Mouse (Mus musculus): ENCODE results near the gene Mbd3. TPM values are rescaled to one million over a fixed set of nuclear protein-coding genes. Genes with fewer than 3 reads are reported as not detected.
"Not testable (repeated sequence)": the region's sequence is repeated elsewhere in the genome, so short reads cannot be mapped to it uniquely, and the experiment has no call there.

Gene Mbd3
- polyA plus RNA-seq, 1 experiment = 160 TPM

DNA sequence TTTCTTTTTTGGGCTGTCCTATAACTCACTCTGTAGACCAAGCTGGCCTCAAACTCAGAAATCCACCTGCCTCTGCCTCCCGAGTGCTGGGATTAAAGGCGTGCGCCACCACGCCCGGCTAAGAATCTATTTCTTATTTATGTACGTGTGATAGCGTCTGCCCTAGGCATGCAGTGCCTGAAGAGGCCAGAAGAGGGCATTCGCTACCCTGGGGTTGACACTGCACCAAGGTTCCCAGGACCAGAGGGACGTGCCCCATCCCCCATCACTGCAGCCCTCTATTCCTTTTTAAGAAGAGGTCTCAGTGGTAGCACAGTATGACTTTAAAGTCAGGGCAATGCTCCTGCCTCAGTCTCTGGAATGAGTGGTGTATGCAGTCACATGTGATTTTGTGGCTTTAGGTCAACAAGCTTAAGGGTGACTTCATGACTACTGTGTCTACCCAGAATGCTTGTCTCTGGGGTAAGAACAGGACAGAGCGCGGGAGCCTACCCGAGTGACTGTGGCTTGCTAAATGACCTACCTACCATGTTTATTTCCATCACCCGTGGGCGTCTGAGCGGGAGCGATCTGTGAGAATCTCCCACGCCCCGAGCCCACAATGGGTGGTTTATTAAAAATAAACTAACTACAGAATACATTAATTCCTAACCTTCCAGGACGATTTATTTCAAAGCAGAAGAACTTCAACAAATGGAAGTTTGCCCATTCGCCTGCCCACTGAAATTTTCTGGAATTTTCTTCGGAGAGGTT lies 29.2 kb downstream of the Mbd3 start:
- no peak for DNase-seq (ENCODE audit: low read depth)

DNA sequence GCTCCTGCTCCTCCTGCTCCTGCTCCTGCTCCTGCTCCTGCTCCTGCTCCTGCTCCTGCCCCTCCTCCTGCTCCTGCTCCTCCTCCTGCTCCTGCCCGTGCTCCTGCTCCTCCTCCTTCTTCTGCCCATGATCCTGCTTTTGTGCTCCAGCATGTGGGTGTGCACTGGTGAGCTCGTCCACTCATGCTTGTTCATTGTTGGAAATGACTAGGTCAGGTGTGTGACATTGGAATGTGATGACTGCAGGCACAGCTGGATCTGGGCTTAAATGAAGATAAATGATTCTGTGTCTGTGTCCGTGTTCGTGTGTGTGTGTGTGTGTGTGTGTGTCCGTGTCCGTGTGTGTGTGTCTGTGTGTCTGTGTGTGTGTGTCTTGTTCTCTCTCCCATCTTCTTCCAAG lies 31.0 kb downstream of the Mbd3 start:
- no peak for DNase-seq (ENCODE audit: low read depth)

- no peak for DNase-seq (ENCODE audit: low read depth)
These were observed 31.4 kb downstream of the Mbd3 start for GRCm38 (mm10) chr10:80367954-80368353.

DNA sequence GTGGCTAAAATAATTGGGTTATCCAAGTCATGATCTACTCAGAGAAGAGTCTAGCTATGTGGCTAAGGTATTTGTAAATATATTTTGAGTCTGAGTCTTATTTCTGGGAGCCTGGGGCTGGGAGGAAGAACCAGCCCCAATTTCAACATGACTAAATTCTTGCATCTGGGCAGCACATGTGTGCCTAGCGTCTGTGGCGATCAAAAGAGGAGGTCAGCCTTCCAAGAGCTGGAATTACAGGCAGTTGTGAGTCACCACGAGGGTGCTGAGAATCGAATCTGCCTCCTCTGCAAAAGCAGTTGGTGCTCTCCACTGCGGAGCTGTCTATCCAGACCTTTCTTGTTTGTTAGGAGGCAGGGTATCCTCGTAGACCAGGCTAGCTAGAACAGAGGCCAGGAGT lies 33.6 kb downstream of the Mbd3 start:
- DNase-seq (ENCODE audit: low read depth) = no peak

DNA sequence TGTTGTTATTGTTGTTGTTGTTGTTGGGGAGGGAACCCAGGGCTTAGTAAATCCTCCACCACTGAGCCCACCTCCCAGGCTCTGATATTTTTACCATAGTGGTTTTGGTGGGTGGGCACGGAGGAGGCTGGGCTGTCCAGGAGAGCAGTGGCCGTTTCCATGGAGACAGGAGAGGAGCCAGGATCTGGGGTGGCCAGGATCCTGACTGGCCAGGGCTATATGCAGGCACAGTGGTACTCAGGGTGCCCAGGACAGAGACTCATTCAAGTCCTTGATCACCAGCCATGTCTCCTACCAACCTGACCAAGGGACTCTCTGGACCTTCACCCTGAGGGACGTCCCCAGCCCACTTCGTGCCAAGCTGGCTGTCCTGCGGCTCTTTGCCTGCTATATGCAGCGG lies 35.6 kb downstream of the Mbd3 start:
- no peak for DNase-seq (ENCODE audit: low read depth)

DNA sequence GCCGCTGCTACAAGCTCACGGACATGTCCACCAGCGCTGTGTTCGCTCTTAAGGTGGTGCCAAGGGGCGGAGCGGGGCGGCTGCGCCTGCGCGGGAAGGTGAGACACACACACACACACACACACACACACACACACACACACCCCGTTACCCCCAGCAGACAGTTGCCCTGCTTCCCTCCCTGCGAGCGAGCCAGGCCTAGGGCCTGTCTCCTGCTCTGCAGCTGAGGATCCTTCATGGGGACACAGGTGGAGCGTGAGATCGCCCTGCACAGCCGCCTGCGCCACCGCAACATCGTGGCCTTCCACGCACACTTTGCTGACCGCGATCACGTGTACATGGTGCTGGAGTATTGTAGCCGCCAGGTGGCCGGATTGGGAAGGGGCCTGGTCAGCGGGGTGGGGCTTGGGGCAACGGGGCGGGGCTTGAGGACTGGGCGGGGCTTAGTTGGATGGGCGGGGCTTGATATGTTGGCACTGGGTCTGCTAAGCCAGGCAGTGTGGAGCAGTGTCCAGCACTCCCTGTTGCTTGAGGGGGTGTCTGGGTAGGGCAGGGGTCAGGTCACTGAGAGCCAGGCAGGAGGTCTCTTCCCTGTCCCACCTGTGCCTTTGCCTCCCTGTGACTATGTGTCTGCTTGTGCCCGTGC lies 41.2 kb downstream of the Mbd3 start:
- no peak for DNase-seq (ENCODE audit: low read depth)

GRCm38 (mm10) chr10:80357336-80357735 lies 42.0 kb downstream of the Mbd3 start:
- DNase-seq (ENCODE audit: low read depth) = no peak

DNA sequence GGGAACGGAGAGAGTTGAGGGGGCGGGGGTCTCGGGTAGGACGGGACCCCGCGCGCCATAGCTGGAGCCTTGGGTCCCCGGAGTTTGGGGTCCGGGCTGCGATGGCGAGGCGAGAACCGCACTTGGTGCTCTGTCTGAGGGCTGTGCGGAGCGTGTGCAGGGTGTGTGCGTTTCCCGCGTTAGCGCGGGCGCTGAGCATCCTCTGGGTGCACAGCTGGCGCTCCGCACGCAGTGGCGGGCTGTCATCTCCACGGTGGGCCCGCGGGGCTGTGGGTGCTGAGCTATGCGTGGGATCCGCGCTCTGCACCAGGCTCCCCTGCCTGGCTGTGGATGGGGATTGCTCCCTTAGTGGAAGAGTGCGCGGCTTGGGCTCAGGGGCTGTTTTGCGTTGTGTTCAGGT lies 42.6 kb downstream of the Mbd3 start:
- no peak for DNase-seq (ENCODE audit: low read depth)

GRCm38 (mm10) chr10:80356001-80356682 lies 43.2 kb downstream of the Mbd3 start, which contains the start of gene Plk5:
TSS of gene Plk5 (plus strand) at chr10:80356459.
- DNase-seq (ENCODE audit: low read depth) = no peak

- no peak for DNase-seq (ENCODE audit: low read depth)
These were observed 43.9 kb downstream of the Mbd3 start for GRCm38 (mm10) chr10:80355431-80355830.

DNA sequence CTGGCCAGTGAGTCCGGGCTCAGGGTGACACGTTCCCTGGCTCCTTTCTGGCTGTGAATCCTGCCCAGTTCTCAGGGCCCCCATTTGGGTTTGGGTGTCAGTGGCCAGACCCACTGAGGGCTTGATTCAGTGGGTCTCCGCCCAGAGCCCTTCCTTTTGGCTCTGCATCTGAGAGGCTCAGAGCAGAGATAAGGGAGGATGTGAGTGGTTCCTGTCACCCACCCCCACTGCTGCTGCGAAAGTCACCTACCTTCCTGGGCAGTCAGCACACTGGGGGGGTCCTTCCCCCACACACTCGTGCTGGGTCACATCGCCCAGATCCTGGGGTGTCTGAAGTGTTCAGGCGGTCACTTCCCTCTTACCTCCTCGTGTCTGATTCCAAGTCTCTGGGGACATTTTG lies 46.6 kb downstream of the Mbd3 start:
- no peak for DNase-seq (ENCODE audit: low read depth)

DNA sequence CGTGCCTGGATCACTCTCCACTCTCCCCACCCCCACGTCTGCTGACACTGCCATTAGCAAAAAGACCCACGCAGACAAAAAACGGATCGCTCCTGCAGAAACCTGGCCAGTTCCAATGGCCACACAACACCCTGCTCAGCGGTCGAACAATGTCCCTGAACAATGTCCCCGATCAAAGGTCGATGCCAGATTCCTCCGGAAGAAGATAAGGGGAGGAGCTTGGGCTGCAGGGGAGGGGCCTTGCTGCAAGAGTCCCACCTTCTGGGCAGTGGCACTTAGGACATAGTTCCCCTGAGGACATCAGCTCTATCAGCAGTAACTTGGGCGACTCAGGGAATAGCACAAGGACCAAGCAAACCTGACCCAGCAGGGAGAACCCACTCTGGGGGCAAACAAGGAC lies 47.5 kb downstream of the Mbd3 start:
- DNase-seq (ENCODE audit: low read depth) = no peak

- no peak for DNase-seq (ENCODE audit: low read depth)
These were observed 49.1 kb downstream of the Mbd3 start for GRCm38 (mm10) chr10:80350292-80350691.

DNA sequence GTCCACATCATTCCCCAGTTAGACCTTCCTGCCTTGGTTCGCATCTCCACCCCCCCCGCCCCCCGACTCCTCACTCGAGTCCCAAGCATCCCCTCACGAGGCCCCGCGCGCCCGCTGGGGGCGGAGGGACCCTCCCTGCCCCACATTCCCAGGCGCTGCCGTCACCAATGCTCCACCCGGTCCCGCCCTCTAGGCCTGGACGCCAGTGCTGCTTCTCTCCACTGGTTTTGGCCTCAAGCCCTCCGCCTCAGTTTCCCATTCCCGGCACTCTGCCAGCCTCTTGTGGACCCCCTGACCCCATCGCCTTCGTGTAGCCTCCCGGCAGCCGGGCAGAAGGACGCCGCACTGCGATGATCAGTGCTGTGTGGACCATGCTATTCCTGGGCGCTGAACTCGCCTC lies 50.4 kb downstream of the Mbd3 start:
- no peak for DNase-seq (ENCODE audit: low read depth)

- no peak for DNase-seq (ENCODE audit: low read depth)
These were observed 51.0 kb downstream of the Mbd3 start, which contains the start of gene Adamtsl5 for GRCm38 (mm10) chr10:80348244-80348781. TSS of gene Adamtsl5 (minus strand) at chr10:80348412.

GRCm38 (mm10) chr10:80347514-80347967 lies 51.8 kb downstream of the Mbd3 start:
- DNase-seq (ENCODE audit: low read depth) = no peak

- DNase-seq (ENCODE audit: low read depth) = not testable (repeated sequence)
These were observed 53.4 kb downstream of the Mbd3 start for GRCm38 (mm10) chr10:80345929-80346328.

DNA sequence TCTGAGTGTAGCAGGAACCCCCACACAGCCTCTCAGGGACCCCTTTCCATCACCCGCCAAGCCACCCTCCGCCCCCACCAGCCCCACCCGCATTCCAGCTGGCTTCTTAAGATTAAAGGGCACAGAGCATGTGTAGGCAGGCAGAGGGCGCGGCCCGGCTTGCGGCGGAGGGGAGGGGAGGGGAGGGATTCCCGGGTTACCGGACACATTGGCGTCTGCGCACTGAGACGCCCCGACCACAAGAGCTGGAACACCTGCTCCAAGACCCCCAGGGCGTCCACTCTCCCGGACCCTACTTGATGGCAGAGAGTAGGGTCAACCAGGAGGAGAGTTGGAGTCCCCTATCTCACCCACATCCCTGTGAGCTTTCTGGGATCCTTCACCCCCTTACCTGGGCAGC lies 54.2 kb downstream of the Mbd3 start:
- no peak for DNase-seq (ENCODE audit: low read depth)

- no peak for DNase-seq (ENCODE audit: low read depth)
These were observed 55.2 kb downstream of the Mbd3 start for GRCm38 (mm10) chr10:80344131-80344661.

- DNase-seq (ENCODE audit: low read depth) = no peak
These were observed 55.9 kb downstream of the Mbd3 start for GRCm38 (mm10) chr10:80343425-80343895.

GRCm38 (mm10) chr10:80342749-80343424 lies 56.5 kb downstream of the Mbd3 start:
- DNase-seq (ENCODE audit: low read depth) = no peak
